Mouse (Mus musculus): ENCODE data around the gene Zzef1. TPM values are rescaled to one million over a fixed set of nuclear protein-coding genes. Genes with fewer than 3 reads are reported as not detected.

The Zzef1 gene
- polyA plus RNA-seq, 2 experiments = 4.4 to 5.1 TPM

GRCm38 (mm10) chr11:72954216-72954615, 158.2 kb downstream of the Zzef1 start:
- no peak overlapping the region for H3K4me2 ChIP-seq (ENCODE audit: low read depth)
- WGBS (ENCODE audit: insufficient replicate concordance) = 59% methylated on average over 4 of the region's 4 CpGs
- no peak for TF ChIP-seq CTCF (IDR thresholded peaks at IDR 0.05; ENCODE audit: low read depth)
- TF ChIP-seq EP300 (IDR thresholded peaks at IDR 0.05; ENCODE audit: low read depth) = no peak

GRCm38 (mm10) chr11:72955339-72955974, 159.4 kb downstream of the Zzef1 start:
- no peak overlapping the region for H3K9ac ChIP-seq (replicated peaks)
- 12% methylated on average over 5 of the region's 5 CpGs for WGBS (ENCODE audit: insufficient replicate concordance)
- H3K4me3 ChIP-seq (ENCODE audit: insufficient read depth in 1 of 2, low read depth in 2 of 2, low read length in 2 of 2) = no peak overlapping the region
- no peaks in the 10 kb centered on the region for H3K36me3 ChIP-seq (replicated peaks; ENCODE audit: control insufficient read depth, insufficient read depth, low read depth)
- no peaks in the 10 kb centered on the region for H3K9me3 ChIP-seq (ENCODE audit: control insufficient read depth, low read length)
- DNase-seq (ENCODE audit: low read depth in 3 of 3, low spot score in 3 of 3) (no peak), ATAC-seq (ENCODE audit: insufficient read depth) (peak; percentile 33; the same call in 1 of the 2 replicates)
- H3K27me3 ChIP-seq (ENCODE audit: control insufficient read depth, insufficient read depth, low read length) = no peaks in the 10 kb centered on the region; the same call in 1 of the 2 replicates
- TF ChIP-seq EP300 (IDR thresholded peaks at IDR 0.05; ENCODE audit: low read depth) (no peak), CTCF (IDR thresholded peaks at IDR 0.05; ENCODE audit: low read depth) (no peak)
- H3K4me2 ChIP-seq (ENCODE audit: low read depth) = no peak overlapping the region
- H3K4me1 ChIP-seq (replicated peaks; ENCODE audit: control insufficient read depth in 2 of 2, insufficient read depth in 2 of 2, low read length in 1 of 2) = peaks cover 0 to 26% of the 10 kb centered on the region in 2 experiments; a peak in 2 of 4 replicates
- H3K27ac ChIP-seq = no peak overlapping the region

More at GRCm38 (mm10) chr11:72954216-72954615, 158.2 kb downstream of the Zzef1 start:
- no peak for ATAC-seq (ENCODE audit: insufficient read depth)
- peaks cover 0 to 26% of the 10 kb centered on the region in 2 experiments; a peak in 2 of 4 replicates for H3K4me1 ChIP-seq (replicated peaks; ENCODE audit: control insufficient read depth in 2 of 2, insufficient read depth in 2 of 2, low read length in 1 of 2)
- H3K36me3 ChIP-seq (replicated peaks; ENCODE audit: control insufficient read depth, insufficient read depth, low read depth) = no peaks in the 10 kb centered on the region
- no peaks in the 10 kb centered on the region for H3K27me3 ChIP-seq (ENCODE audit: control insufficient read depth, insufficient read depth, low read length)
- no peaks in the 10 kb centered on the region for H3K9me3 ChIP-seq (ENCODE audit: control insufficient read depth, low read length)
- no peak overlapping the region for H3K4me3 ChIP-seq (ENCODE audit: insufficient read depth in 1 of 2, low read depth in 2 of 2, low read length in 2 of 2)
- DNase-seq (ENCODE audit: low read depth in 3 of 3, low spot score in 3 of 3) = no peak
- H3K27ac ChIP-seq = no peak overlapping the region
- H3K9ac ChIP-seq (replicated peaks) = no peak overlapping the region

GRCm38 (mm10) chr11:72957318-72957717, 161.3 kb downstream of the Zzef1 start:
- peaks cover 7% of the 10 kb centered on the region for H3K27me3 ChIP-seq (ENCODE audit: control insufficient read depth, insufficient read depth, low read length)
- no peaks in the 10 kb centered on the region for H3K9me3 ChIP-seq (ENCODE audit: control insufficient read depth, low read length)
- TF ChIP-seq EP300 (IDR thresholded peaks at IDR 0.05; ENCODE audit: low read depth) = no peak
- TF ChIP-seq CTCF (IDR thresholded peaks at IDR 0.05; ENCODE audit: low read depth) = no peak
- H3K36me3 ChIP-seq (replicated peaks; ENCODE audit: control insufficient read depth, insufficient read depth, low read depth) = no peaks in the 10 kb centered on the region
- 14% methylated on average over 2 of the region's 2 CpGs for WGBS (ENCODE audit: insufficient replicate concordance)
- H3K4me1 ChIP-seq (replicated peaks; ENCODE audit: control insufficient read depth in 2 of 2, insufficient read depth in 2 of 2, low read length in 1 of 2) = peaks cover 4 to 22% of the 10 kb centered on the region in 2 experiments
- no peak overlapping the region for H3K4me2 ChIP-seq (ENCODE audit: low read depth)
- ATAC-seq (ENCODE audit: insufficient read depth) (no peak), DNase-seq (ENCODE audit: low read depth in 3 of 3, low spot score in 3 of 3) (no peak)
- no peak overlapping the region for H3K27ac ChIP-seq
- H3K4me3 ChIP-seq (ENCODE audit: insufficient read depth in 1 of 2, low read depth in 2 of 2, low read length in 2 of 2) = no peak overlapping the region
- no peak overlapping the region for H3K9ac ChIP-seq (replicated peaks)

- 25% methylated on average over 15 of the region's 15 CpGs for WGBS (ENCODE audit: insufficient replicate concordance)
- Histone ChIP-seq H3K36me3 (replicated peaks; ENCODE audit: control insufficient read depth, insufficient read depth, low read depth) (no peaks in the 10 kb centered on the region), H3K4me3 (ENCODE audit: insufficient read depth in 1 of 2, low read depth in 2 of 2, low read length in 2 of 2) (peak overlapping the region in 1 of 2 experiments; percentile 50; a peak in 1 of 4 replicates), H3K4me2 (ENCODE audit: low read depth) (peak overlapping the region; percentile 71), H3K9me3 (ENCODE audit: control insufficient read depth, low read length) (no peaks in the 10 kb centered on the region), H3K4me1 (replicated peaks; ENCODE audit: control insufficient read depth in 2 of 2, insufficient read depth in 2 of 2, low read length in 1 of 2) (peaks cover 4 to 12% of the 10 kb centered on the region in 2 experiments), H3K27ac (no peak overlapping the region), H3K9ac (replicated peaks) (no peak overlapping the region), H3K27me3 (ENCODE audit: control insufficient read depth, insufficient read depth, low read length) (peaks cover 7% of the 10 kb centered on the region)
- ATAC-seq (ENCODE audit: insufficient read depth) (no peak), DNase-seq (ENCODE audit: low read depth in 3 of 3, low spot score in 3 of 3) (no peak)
- TF ChIP-seq EP300 (IDR thresholded peaks at IDR 0.05; ENCODE audit: low read depth) = no peak
- TF ChIP-seq CTCF (IDR thresholded peaks at IDR 0.05; ENCODE audit: low read depth) = peak; percentile 18
Measured at GRCm38 (mm10) chr11:72959924-72960679, 164.1 kb downstream of the Zzef1 start.

- peak; percentile 27; the same call in 1 of the 2 replicates for ATAC-seq (ENCODE audit: insufficient read depth)
- no peak for TF ChIP-seq EP300 (IDR thresholded peaks at IDR 0.05; ENCODE audit: low read depth)
- no peak for TF ChIP-seq CTCF (IDR thresholded peaks at IDR 0.05; ENCODE audit: low read depth)
- H3K36me3 ChIP-seq (replicated peaks; ENCODE audit: control insufficient read depth, insufficient read depth, low read depth) = no peaks in the 10 kb centered on the region
- no peak overlapping the region for H3K9ac ChIP-seq (replicated peaks)
- DNase-seq (ENCODE audit: low read depth in 3 of 3, low spot score in 3 of 3) = no peak
- no peaks in the 10 kb centered on the region for H3K9me3 ChIP-seq (ENCODE audit: control insufficient read depth, low read length)
- 14% methylated on average over 15 of the region's 15 CpGs for WGBS (ENCODE audit: insufficient replicate concordance)
- H3K27me3 ChIP-seq (ENCODE audit: control insufficient read depth, insufficient read depth, low read length) = peaks cover 7% of the 10 kb centered on the region
- peak overlapping the region; percentile 20 to 50; a peak in 3 of 4 replicates for H3K4me3 ChIP-seq (ENCODE audit: insufficient read depth in 1 of 2, low read depth in 2 of 2, low read length in 2 of 2)
- peak overlapping the region; percentile 71 for H3K4me2 ChIP-seq (ENCODE audit: low read depth)
- peaks cover 4 to 6% of the 10 kb centered on the region in 2 experiments for H3K4me1 ChIP-seq (replicated peaks; ENCODE audit: control insufficient read depth in 2 of 2, insufficient read depth in 2 of 2, low read length in 1 of 2)
- H3K27ac ChIP-seq = no peak overlapping the region
Measured at GRCm38 (mm10) chr11:72960723-72961071, 164.7 kb downstream of the Zzef1 start.

All from liver, embryonic 14.5 days (tissue).